Mouse (Mus musculus): ENCODE data around the gene Eef2k.

Gene Eef2k

DNA sequence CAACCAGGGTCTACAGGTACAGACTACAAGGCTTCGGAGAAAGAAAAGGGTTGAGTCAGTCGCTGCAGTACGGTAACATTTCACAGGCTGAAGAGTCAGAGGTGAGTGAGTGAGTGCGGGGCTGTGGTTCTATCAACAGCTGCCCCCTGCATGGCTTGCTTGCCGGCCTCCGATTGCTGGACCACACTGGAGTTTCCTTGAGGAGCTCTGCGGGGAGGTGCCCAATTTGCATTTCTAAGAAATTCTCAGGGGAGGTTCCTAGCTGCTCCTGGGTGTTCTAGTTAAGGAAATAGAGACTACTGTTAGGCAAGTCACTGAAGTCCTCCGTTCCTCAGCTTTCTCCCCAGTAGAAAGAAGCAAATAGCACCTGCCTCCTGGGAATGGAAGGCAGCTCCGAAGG, 2.1 kb downstream of the Eef2k start:
- no peak for DNase-seq (ENCODE audit: low spot score in 2 of 2)

DNA sequence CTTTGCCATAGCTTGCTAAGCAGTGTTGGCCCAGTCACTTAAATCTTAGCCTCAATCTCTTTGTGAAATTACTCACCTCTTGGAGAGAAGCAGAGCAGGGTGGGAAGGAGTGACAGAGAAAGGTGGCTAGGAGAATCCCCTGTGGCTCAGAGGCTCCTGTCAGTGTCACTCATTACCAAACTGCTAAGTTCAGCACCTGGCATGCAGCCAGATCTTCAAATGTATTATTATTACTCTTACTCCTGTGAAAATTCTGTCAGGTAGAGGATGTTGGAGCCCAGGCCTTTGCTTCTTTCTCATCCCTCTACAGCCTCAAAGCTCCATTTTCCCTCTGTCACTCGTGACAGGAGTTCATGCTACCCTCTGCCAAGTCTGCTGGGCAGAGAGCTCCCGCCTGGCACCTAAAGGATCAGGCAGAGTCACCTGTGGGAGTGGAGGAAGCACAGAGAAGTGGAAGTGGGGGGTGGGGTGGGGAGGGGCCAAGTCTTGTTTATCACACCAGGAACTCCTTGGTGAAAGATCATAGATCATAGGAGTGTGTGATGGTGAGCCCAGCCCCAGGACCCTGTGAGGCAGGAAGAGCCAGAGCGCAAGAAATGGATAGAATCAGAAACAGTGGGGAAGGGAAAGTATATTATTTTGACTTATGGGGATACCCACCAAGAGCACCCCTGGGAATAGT, 6.3 kb downstream of the Eef2k start:
- DNase-seq (ENCODE audit: low spot score in 2 of 2), result no peak

DNA sequence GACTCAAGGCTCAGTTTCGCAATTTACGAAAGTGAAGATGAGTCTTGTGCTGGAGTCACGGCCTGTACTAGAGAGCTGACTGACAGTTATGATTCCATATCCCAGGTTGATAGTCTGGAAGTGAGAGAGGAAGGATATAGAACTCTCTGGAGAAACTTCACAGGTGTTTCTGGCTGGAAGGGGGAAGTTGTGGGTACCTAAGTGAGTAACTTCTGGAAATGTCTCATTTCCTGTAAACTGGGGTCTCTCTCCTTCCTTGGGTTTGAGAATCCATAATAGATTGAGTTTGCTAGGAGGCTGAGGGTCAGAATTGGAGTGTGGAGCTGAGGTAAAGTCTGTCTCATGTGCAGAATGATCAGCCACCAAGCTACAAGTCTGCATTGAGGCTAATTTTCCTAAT, 7.5 kb downstream of the Eef2k start:
- no peak for DNase-seq (ENCODE audit: low spot score in 2 of 2)

DNA sequence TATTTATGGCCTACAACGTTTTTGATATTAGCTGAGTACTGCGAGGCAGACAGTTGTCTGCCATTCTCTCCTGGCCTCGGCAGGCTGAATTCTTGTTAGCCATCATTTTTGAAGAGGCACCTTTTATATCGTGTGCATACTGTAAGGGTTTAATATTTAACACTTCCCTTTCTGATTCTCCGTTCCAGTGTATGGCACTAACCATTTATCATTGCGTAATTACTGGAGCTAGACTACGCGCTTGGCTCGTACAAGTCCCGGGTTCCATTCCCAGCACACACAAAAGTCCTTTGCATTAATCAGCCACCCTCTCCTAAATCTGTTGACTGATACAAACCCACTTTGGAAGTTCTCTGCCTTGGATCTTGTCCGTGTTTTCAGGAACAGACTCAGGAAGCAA, 17.2 kb downstream of the Eef2k start:
- DNase-seq (ENCODE audit: low spot score in 2 of 2), result no peak

DNA sequence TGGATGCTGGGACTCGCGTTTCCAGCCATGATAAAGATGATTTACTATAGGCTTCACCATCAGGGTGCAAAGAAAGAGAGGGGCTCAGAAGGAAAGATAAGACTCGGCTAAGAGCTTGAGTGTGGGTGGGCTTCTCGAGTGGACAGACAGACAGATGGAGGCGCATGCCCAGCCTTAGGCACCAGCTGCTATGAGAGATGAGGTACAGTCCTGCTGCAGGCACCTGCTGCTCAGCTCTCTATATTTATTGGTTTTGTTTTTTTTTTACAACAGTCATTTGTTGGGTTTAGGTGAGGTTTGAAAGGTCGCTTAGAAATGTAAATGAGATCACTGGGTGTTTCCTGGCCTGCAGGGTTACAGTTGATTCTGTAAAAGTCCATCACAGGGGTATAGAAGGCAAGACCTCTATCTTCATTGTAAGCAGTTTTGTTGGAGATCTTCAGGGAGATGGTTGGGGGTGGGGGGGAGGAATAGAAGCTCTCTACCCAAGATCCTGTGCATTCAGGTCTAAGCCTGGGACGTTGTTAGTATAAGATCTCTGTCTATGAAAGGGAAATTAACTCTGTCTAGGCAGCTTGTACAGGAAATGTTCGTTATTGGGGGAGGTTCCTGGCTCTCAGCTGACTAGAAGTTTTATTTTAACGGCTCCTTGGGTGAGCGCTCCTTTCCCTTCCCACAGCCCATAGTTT, 18.3 kb downstream of the Eef2k start:
- DNase-seq (ENCODE audit: low spot score in 2 of 2), result no peak

DNA sequence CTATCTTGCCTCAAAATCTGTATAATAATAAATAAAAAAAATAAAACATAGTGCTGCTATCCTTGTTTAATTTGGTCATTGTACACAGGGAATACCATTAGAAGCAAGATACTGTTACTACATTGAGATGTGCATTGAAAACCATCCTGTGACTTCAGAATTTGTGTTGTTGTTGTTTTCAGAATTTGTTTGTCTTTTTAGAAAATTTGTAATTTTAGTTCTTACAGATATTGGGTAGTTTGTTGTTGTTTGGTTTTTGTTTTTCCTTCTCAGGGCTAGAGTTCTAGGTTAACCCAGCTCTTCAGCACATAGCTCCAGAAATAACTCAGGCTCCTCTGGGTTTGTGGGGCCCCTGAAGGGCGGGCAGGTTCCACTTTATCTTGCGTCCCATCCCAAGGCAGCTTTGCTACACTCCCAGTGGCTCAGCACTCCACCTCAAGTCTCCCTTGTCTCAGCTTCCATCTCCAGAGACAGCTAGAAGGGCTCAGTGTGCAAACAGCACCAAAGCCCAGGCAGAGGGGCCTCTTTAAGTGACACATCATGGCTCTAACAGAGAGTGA, 18.9 kb downstream of the Eef2k start:
- no peak for DNase-seq (ENCODE audit: low spot score in 2 of 2)

DNA sequence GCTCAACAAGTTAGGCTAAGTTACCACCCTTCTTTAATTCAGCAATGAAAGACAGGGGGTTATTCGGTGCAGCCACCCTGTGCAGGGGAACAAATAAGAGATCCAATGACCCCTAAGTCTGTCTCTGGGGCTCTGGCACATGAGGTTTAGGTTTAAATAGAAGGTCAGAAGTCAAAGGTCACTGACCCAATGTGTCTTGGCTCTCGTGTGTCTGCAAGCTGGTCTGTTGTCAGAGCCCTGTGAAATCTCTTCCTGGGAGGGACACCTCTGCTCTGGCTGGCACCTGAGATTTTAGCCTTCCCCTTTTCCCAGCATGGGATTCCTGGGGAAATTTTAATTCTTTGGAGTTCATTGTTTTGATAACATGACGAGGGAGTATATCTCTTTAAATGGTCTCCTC, 19.6 kb downstream of the Eef2k start:
- DNase-seq (ENCODE audit: low spot score in 2 of 2), result no peak

DNA sequence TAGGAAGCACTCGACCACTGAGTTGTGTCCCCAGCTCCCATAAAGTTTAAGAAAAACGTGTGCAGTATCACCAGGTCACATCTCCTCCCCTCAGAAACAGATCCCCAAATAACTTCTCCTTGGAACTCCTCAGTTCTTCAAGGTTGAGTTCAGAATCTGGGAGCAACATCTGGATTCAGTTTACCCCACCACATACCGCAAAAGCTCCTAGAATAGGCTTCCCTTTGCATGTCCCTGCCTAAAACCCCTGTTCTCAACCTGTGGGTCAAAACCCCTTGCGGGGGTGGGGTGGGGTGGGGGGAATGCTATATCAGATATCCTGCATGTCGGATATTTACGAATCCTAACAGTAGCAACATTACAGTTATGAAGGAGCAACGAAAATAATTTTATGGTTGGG, 20.0 kb downstream of the Eef2k start:
- no peak for DNase-seq (ENCODE audit: low spot score in 2 of 2)

DNA sequence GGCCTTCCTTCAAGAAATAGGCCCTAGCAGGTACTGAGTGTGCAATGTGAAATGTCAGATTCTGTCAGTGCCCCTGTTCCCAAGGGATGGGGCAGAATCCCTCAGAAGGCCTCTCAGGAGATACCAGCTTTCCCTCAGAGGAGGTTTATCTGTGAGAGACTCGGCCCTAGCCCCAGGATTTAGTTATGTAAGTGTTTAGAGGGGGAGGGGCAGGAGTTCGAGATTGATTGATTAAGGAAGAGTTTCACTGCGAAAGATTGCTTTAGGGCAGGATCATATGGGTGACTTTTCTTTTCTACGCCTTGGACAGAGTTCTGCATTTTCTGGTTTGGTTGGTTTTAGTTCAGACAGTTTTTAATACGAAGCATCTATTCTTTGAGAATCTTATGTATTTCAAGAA, 20.8 kb downstream of the Eef2k start:
- no peak for DNase-seq (ENCODE audit: low spot score in 2 of 2)

DNA sequence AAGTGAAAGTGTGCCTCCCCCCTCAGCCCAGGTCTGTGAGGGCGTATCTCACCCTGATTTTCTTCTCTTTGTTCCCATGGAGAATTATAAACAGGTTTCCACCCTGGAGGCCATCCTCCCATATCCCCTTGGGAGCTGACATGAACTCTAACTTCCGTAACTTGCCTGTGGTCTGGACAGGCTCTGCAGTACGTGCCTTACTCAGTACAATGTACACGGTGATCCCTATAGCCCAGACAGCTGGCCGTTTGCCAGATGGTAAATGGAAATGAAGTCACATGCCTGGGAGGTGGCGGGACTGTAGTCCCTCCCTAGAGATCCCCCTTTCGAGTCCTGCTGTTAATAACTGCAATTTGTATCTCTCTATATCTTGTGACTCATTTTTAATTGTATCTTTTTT, 22.5 kb downstream of the Eef2k start:
- DNase-seq (ENCODE audit: low spot score in 2 of 2), result no peak

DNA sequence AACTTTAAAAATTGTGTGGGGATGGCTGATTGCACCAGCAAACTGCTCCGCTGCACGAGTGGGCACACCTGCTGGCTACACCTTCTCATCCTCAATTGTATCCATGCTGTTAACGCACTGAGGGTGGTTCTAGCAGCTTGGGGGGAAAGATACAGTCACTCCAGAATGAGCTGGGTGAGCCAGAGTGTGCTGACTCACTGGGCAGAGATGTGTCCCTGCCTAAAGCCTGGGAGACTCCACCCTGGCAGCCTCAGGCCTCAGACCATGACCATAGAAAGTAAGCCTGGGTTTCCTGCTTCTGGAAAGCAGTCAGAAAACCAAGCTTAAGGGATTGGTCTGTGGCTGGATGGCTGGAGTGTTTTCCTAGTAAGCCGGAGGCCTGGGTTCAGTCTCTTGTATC, 23.2 kb downstream of the Eef2k start:
- DNase-seq (ENCODE audit: low spot score in 2 of 2), result no peak

DNA sequence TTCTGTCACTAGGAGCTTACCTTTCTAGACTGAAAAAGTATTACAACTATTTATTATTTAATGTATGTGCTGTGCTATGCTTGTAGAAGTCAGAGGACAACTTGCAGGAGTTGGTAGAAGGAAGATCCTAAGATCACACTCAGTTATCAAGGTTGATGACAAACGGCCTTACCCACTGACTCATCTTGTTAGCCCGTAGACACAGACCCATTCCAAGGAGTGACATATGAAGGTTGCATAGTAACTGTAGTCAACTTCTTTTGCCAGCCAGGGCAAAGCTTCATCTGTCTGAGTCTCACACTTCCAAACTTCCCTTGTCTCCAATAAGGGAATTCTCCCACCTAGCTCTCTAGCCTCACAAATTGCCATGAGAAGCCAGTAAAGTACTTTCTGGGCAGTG, 24.1 kb downstream of the Eef2k start:
- no peak for DNase-seq (ENCODE audit: low spot score in 2 of 2)

DNA sequence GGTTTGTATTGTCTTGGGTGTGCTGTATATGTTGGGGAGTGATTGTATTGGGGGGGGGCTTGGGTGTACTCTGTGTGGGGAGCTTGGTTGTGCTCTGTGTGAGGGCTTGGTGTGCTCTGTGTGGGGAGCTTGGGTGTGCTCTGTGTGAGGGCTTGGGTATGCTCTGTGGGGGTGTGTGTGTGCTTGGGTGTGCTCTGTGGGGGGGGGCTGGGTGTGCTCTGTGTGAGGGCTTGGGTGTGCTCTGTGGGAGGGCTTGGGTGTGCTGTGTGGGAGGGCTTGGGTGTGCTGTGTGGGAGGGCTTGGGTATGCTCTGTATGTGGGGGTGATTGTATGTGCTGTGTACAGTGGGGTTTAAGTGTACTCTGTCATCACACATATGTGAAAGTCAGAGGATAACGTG, 25.1 kb downstream of the Eef2k start:
- no peak for DNase-seq (ENCODE audit: low spot score in 2 of 2)

DNA sequence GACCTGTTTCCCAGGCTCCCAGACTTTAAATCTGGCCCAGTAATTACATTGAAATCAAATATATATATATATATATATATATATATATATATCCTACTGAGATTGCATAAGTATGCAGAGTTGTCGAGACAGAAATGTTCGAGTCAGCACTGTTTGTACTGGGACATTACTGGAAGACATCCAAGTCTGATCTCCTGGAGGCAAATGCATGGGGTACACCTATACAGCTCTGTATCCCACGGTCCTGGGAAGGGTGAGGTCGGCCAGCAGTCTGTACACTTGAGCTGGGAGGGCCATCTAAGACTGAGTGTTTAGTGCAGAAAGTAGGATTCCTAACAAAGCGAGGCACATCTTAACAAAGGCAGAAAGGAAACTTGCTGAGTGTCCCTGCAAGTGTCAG, 27.3 kb downstream of the Eef2k start:
- peak in 1 of 2 experiments; percentile 26 for DNase-seq (ENCODE audit: low spot score in 2 of 2)

DNA sequence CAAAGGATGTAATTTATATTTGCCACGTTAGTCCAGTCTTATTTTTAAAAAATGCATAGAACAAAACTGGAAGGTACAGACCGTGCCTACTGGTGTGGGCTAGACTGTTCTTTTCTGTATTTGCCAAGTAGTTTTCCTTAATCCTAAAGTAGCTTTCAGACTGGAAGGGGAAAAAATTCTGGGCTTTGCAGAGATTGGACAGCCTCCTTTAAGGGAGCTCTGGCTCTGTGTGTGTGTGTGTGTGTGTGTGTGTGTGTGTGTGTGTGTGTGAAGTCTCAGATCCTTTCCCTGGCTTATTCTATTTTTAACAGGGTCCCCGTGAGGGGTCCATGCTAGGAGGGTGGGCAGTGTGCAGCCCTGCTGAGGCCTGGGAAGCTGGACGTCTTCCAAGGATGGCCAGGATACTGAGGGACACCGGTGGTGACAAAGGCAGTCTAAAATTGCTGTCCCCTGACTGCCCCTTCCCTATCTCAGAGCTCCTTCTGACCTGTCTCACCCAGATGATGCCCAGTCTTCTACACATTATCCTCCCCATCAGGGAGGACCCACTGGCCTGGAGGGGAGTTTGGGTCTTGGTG, 27.9 kb downstream of the Eef2k start:
- peak in 1 of 2 experiments; percentile 15 for DNase-seq (ENCODE audit: low spot score in 2 of 2)

DNA sequence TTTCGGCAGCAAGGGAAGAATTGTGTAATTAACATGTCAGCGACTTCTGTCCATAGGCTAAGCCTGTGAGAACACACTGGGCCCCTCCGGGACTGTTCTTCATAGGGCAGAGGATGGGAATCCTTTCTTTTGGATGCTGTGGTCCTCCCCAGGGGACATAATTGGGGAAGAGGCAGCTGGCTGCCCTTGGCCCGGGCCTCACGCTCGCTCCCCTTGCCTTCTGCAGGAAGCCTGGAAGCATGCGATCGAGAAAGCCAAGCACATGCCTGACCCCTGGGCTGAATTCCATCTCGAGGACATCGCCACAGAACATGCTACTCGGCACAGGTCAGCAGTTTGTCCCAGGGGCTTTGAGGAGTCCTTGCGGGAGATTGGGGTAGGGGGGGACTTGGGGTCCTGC, 30.5 kb downstream of the Eef2k start:
- DNase-seq (ENCODE audit: low spot score in 2 of 2), result no peak

DNA sequence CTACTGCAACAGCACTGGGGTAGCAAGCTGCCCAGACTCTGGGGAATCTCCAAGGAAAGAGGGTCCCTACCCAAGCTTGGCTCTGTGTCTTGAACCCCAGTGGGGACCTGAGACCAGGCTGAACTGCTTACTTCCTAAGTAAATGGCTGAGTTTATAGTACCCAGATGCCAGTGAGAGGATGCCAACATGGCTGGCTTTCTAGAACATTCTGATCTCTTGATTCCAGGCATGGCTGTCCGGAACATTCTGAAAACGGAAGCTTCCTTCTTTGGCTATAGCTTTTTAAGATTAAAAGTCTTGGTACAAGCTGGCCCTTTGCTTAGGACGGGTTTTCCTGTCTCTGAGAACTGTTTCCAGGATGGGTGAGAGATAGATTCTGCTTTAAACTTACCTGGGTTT, 31.4 kb downstream of the Eef2k start:
- no peak for DNase-seq (ENCODE audit: low spot score in 2 of 2)

DNA sequence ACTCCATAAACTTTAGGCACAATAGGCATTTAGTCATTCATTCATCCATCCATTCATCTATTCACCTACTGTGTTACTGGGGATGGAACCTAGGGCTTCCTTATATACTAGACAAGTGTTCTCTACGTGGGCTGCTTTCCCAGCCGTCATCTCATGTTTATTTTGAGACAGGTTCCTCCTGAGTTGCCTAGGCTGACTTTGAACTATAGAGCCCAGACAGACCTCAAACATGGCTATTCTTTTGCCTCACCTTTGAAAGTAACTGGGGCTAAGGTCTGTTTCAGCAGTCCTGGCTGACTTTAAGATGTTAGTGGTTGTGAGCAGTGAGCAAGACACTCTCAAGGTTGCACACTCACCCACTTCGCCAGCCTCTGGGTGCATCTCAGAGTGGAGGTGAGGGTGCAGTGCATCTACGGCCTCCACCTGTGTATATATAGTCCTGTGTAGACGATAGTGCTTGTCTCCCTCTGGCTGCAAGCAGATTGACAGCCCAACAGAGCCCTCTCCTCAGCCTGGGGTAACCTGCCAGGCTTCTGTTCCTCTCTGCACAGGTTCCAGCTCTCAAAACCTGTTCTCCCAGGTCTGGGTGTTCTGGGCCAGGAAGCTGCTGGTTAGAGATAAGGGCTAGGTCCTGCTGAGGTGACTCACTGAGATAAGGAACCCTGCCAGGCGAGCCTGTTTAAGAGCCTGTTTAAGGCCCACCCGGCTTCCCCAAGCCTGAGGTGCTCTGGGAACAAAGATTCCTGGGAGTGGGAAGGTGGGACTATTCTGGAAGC, 32.3 kb downstream of the Eef2k start:
- DNase-seq (ENCODE audit: low spot score in 2 of 2), result no peak

DNA sequence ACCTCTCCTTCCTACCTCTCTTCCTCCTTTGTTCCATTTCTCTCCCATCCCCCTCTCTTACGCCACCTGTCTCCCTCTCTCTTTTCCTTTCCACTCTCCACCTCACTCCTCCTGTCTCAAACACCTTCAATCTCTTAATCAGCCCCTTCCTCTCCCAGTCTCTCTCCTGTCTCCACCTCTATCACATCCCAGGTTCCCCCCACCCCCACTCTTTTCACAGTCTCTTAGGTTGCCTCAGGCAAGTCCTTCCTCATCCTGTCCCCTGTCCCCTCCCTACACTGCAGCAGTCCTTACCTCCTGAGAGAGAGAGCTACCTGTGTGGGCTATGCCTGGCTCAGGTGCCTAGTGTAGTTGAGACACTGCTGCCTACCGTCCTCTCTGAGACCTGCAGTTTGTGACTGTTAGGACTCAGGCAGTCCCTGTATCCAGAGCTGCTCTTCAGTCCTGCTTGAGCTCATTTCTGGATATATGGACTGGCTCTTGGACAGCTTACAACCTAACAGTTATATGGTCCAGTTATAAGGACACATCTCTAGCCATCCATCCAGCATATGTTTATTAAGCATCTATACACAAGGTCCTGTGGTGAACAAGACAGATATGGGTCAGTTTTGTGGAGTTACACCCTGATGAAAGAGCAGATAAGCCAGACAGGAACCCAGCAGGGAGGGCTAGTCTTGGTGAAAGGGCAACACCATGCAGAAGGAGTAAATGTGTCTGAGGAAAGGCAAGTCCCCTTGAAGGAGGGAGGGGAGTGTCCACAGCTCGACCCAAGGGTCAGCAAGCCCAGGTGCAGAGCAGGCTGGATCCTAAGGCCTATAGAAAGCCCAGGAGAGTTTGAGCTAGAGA, 33.1 kb downstream of the Eef2k start:
- no peak for DNase-seq (ENCODE audit: low spot score in 2 of 2)

DNA sequence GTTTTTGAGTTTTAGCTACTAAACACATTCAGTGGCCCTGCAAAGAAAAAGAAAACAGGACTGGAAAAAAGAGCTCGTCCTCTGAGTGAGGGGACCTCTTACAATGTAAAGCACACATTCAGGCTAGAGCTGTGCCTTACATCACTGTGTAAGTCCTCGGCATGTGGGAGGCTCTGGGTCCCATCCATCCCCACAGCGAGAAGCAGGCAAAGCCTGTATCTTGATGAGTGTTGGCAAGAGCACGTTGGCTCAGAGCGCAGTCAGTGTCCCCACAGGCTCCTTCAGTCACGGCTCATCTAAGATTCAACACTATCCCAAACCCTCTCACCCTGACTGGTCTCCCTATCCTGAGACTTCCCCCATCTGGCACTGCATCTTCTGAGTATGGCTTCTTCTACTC, 35.6 kb downstream of the Eef2k start:
- peak; percentile 29 to 40 for DNase-seq (ENCODE audit: low spot score in 2 of 2)

DNA sequence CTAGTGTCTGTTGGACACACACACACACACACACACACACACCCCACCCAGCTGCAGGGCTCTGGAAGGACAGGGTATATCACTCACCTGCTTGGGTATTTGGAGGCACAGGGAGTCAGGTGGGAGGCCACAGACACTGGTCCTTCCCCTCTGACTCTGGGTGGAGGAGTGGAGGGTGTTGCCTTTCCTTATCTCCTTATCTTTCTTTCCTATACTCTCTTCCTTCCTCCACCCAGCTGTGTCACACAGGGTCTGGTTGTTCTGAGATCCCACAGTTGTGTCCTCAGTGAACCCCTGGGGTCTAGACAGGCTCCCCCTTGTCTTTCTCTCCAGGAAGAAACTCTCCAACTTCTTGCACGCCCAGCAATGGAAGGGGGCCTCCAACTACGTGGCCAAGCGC, 37.3 kb downstream of the Eef2k start:
- no peak for DNase-seq (ENCODE audit: low spot score in 2 of 2)

All from right cerebral cortex, postnatal 36 days (tissue).